Mouse (Mus musculus) stomach, postnatal 0 days (tissue): Measurements from ENCODE around the gene Trim47. TPM values are rescaled to one million over a fixed set of nuclear protein-coding genes. Genes with fewer than 3 reads are reported as not detected.

Source experiments
- ATAC-seq: fragments of 200-750 bp; cut with Nextera tagmentation; 2 replicates; pipeline ENCODE4 v1.8.0; 2017; ENCODE audit not compliant: low FRiP score, low TSS enrichment
- DNase-seq: peaks from one replicate; pipeline ENCODE4 v3.0.0-alpha.2; 2016; ENCODE audit warnings: low spot score
- H3K27ac ChIP-seq: fragments of 300-500 bp; sonication (generic); replicated peaks from 2 replicates; pipeline ENCODE4 v1.5.1; 2014; ENCODE audit warnings: mild to moderate bottlenecking, control low read depth
- H3K27me3 ChIP-seq: fragments of 300-500 bp; sonication (generic); 2 replicates; pipeline ENCODE4 v1.6.1; 2014; ENCODE audit warnings: low read length; ENCODE audit not compliant: control insufficient read depth, insufficient read depth
- H3K36me3 ChIP-seq: fragments of 300-500 bp; sonication (generic); 2 replicates; pipeline ENCODE4 v1.6.1; 2014; ENCODE audit warnings: low read length, mixed read lengths; ENCODE audit not compliant: control insufficient read depth, insufficient read depth
- H3K4me1 ChIP-seq: fragments of 300-500 bp; sonication (generic); replicated peaks from 2 replicates; pipeline ENCODE4 v1.6.1; 2014; ENCODE audit warnings: antibody characterized with exemption; ENCODE audit not compliant: control insufficient read depth, insufficient read depth
- H3K4me2 ChIP-seq: fragments of 300-500 bp; sonication (generic); replicated peaks from 2 replicates; pipeline ENCODE4 v1.6.1; 2014; ENCODE audit warnings: low read depth, mild to moderate bottlenecking, control low read depth, moderate library complexity
- H3K4me3 ChIP-seq: fragments of 300-500 bp; sonication (generic); 2 replicates; pipeline ENCODE4 v1.5.1; 2014; ENCODE audit warnings: low read depth, low read length, control low read depth
- H3K9ac ChIP-seq: fragments of 300-500 bp; sonication (generic); 2 replicates; pipeline ENCODE4 v1.6.1; 2014; ENCODE audit warnings: mild to moderate bottlenecking, low read length, control low read depth, mixed read lengths
- H3K9me3 ChIP-seq: fragments of 300-500 bp; sonication (generic); 2 replicates; pipeline ENCODE4 v1.6.1; 2016; ENCODE audit warnings: low read length; ENCODE audit not compliant: control insufficient read depth
- CTCF ChIP-seq: IDR thresholded peaks from 2 replicates; pipeline ENCODE4 v1.5.1; 2016; ENCODE audit warnings: antibody characterized with exemption, low read depth, mild to moderate bottlenecking, moderate library complexity
- EP300 ChIP-seq: optimal IDR thresholded peaks from 2 replicates; pipeline ENCODE3; 2016; ENCODE audit warnings: antibody characterized with exemption
- WGBS: fragments of 180-500 bp; shearing (Covaris S2); extraction: QIAGEN DNeasy Blood & Tissue Kit; methylation state at CpG from one replicate; pipeline ENCODE4 v1.1.7; 2014; 5-methylcytosine and 5-hydroxymethylcytosine counted together
- polyA plus RNA-seq: library from polyadenylated mRNA; unstranded; fragments of >200 nt; fragmentation: Nextera tagmentation; extraction: Ambion mirVana; gene quantifications from 2 replicates; pipeline ENCODE4 v1.2.1, GENCODE M21; 2015

Trim47 gene
- polyA plus RNA-seq, 1 experiment from 2014 or later: 34.6 TPM

- H3K36me3 ChIP-seq: peaks cover 8% of the 10 kb centered on the region; the same call in 1 of the 2 replicates
- H3K4me1 ChIP-seq: no peaks in the 10 kb centered on the region
- no peak overlapping the region for H3K4me3 ChIP-seq
- WGBS: 81% methylated on average over 3 of the region's 3 CpGs
- no peaks in the 10 kb centered on the region for H3K9me3 ChIP-seq
- TF ChIP-seq EP300 (no peak), CTCF (no peak)
- H3K9ac ChIP-seq: no peak overlapping the region
- no peak for DNase-seq
- no peak overlapping the region for H3K4me2 ChIP-seq
- no peak overlapping the region for H3K27ac ChIP-seq
- no peaks in the 10 kb centered on the region for H3K27me3 ChIP-seq
- no peak for ATAC-seq
Measured at GRCm38 (mm10) chr11:116169214-116169613, 42.2 kb upstream of the Trim47 start.

GRCm38 (mm10) chr11:116167884-116168439 is 41.0 kb upstream of the Trim47 start, which contains the start of gene Fbf1:
Gene Fbf1, minus strand, starts transcription at chr11:116168166.
- TF ChIP-seq EP300: no peak
- no peak for TF ChIP-seq CTCF
- Histone ChIP-seq H3K36me3 (peaks cover 4% of the 10 kb centered on the region; the same call in 1 of the 2 replicates), H3K4me3 (peak within 1 kb of the TSS; percentile 65), H3K9me3 (no peaks in the 10 kb centered on the region), H3K4me2 (peak within 1 kb of the TSS; percentile 70), H3K4me1 (no peaks in the 10 kb centered on the region), H3K9ac (peak within 1 kb of the TSS; percentile 71), H3K27me3 (no peaks in the 10 kb centered on the region), H3K27ac (peak within 1 kb of the TSS; percentile 90)
- ATAC-seq (peak; percentile 93), DNase-seq (peak; percentile 94)
- under 1% methylated on average over 40 of the region's 40 CpGs for WGBS

- DNase-seq: no peak
- TF ChIP-seq CTCF (no peak), EP300 (no peak)
- Histone ChIP-seq H3K4me2 (peak overlapping the region; percentile 70), H3K36me3 (no peaks in the 10 kb centered on the region), H3K4me1 (no peaks in the 10 kb centered on the region), H3K27me3 (no peaks in the 10 kb centered on the region), H3K9ac (peak overlapping the region; percentile 71), H3K9me3 (no peaks in the 10 kb centered on the region), H3K27ac (peak overlapping the region; percentile 90), H3K4me3 (peak overlapping the region; percentile 65)
- no peak for ATAC-seq
- 8% methylated on average over 6 of the region's 6 CpGs for WGBS
Measured at GRCm38 (mm10) chr11:116167232-116167631, 40.2 kb upstream of the Trim47 start.

GRCm38 (mm10) chr11:116163002-116163401 is 36.0 kb upstream of the Trim47 start:
- H3K4me2 ChIP-seq: no peak overlapping the region
- DNase-seq (no peak), ATAC-seq (no peak)
- TF ChIP-seq EP300 (no peak), CTCF (no peak)
- no peaks in the 10 kb centered on the region for H3K9me3 ChIP-seq
- no peak overlapping the region; the same call in 1 of the 2 replicates for H3K9ac ChIP-seq
- WGBS: 45% methylated on average over 9 of the region's 9 CpGs
- no peaks in the 10 kb centered on the region for H3K36me3 ChIP-seq
- H3K4me3 ChIP-seq: no peak overlapping the region
- no peaks in the 10 kb centered on the region for H3K4me1 ChIP-seq
- no peak overlapping the region for H3K27ac ChIP-seq
- H3K27me3 ChIP-seq: no peaks in the 10 kb centered on the region

- no peaks in the 10 kb centered on the region for H3K27me3 ChIP-seq
- no peaks in the 10 kb centered on the region for H3K4me1 ChIP-seq
- H3K9me3 ChIP-seq: no peaks in the 10 kb centered on the region
- ATAC-seq (no peak), DNase-seq (no peak)
- peak overlapping the region; percentile 82 for H3K27ac ChIP-seq
- no peak overlapping the region for H3K4me2 ChIP-seq
- H3K9ac ChIP-seq: no peak overlapping the region
- H3K36me3 ChIP-seq: no peaks in the 10 kb centered on the region
- no peak for TF ChIP-seq CTCF
- TF ChIP-seq EP300: no peak
- 66% methylated on average over 10 of the region's 10 CpGs for WGBS
- H3K4me3 ChIP-seq: no peak overlapping the region
Measured at GRCm38 (mm10) chr11:116162146-116162545, 35.1 kb upstream of the Trim47 start.

- DNase-seq (peak; percentile 59), ATAC-seq (peak; percentile 70)
- Histone ChIP-seq H3K9ac (no peak overlapping the region), H3K27ac (peak overlapping the region; percentile 82), H3K27me3 (no peaks in the 10 kb centered on the region), H3K9me3 (no peaks in the 10 kb centered on the region), H3K4me2 (no peak overlapping the region), H3K4me1 (no peaks in the 10 kb centered on the region), H3K36me3 (0 out of 2 replicates have a peak, but pooled peaks cover under 1% of the 10 kb centered on the region), H3K4me3 (no peak overlapping the region)
- WGBS: 42% methylated on average over 12 of the region's 12 CpGs
- TF ChIP-seq CTCF: no peak
- TF ChIP-seq EP300: no peak
Measured at GRCm38 (mm10) chr11:116161312-116161711, 34.3 kb upstream of the Trim47 start.
